In genomic region chr13:46726288-46727037, GRCm38 (mm10) we compare ENCODE assay signal across 8 mouse cellular contexts. TPM values are rescaled to one million over a fixed set of nuclear protein-coding genes. Genes with fewer than 3 reads are reported as not detected.
DNase-seq lines count a peak whose midpoint lies in the region; ATAC-seq and TF ChIP-seq lines count a peak whose summit lies in the region.

No protein-coding gene starts in this region.

- DNase-seq in adrenal gland, postnatal 14 days: peak; percentile 25
- no peak for DNase-seq in adrenal gland, adult 2 months
- peak; percentile 46 for DNase-seq in thymus, postnatal 25 days

- H3K27me3 ChIP-seq in megakaryocyte, embryonic 14.5 days (replicated peaks): no peaks in the 10 kb centered on the region
- no peaks in the 10 kb centered on the region for H3K27me3 ChIP-seq in embryonic facial prominence, embryonic 15.5 days
- H3K27me3 ChIP-seq in intestine, postnatal 0 days (replicated peaks; ENCODE audit: control insufficient read depth, insufficient read depth, low read length): no peaks in the 10 kb centered on the region
- H3K27me3 ChIP-seq in midbrain, embryonic 15.5 days (replicated peaks): no peaks in the 10 kb centered on the region

- peak overlapping the region; percentile 86 for H3K9ac ChIP-seq in embryonic facial prominence, embryonic 15.5 days
- H3K9ac ChIP-seq in intestine, postnatal 0 days (ENCODE audit: low read depth, low read length): peak overlapping the region; percentile 78
- peak overlapping the region; percentile 90 for H3K9ac ChIP-seq in midbrain, embryonic 15.5 days

- no peak for ATAC-seq in megakaryocyte, adult 5-6 weeks (ENCODE audit: poor library complexity, severe bottlenecking)
- no peak for ATAC-seq in embryonic facial prominence, embryonic 15.5 days (ENCODE audit: insufficient number of reproducible peaks, low FRiP score, low TSS enrichment, low read depth)
- ATAC-seq in intestine, postnatal 0 days: no peak
- ATAC-seq in midbrain, embryonic 15.5 days (replicated peaks): no peak

- H3K4me1 ChIP-seq in megakaryocyte, embryonic 14.5 days: peaks cover 47% of the 10 kb centered on the region
- H3K4me1 ChIP-seq in embryonic facial prominence, embryonic 15.5 days: peaks cover 12% of the 10 kb centered on the region
- no peaks in the 10 kb centered on the region for H3K4me1 ChIP-seq in intestine, postnatal 0 days (replicated peaks; ENCODE audit: control insufficient read depth, insufficient read depth, low read length)
- H3K4me1 ChIP-seq in midbrain, embryonic 15.5 days: peaks cover 24% of the 10 kb centered on the region

- H3K4me3 ChIP-seq in megakaryocyte, embryonic 14.5 days (replicated peaks): peak overlapping the region; percentile 96
- peak overlapping the region; percentile 89 for H3K4me3 ChIP-seq in embryonic facial prominence, embryonic 15.5 days (replicated peaks)
- peak overlapping the region; percentile 96 for H3K4me3 ChIP-seq in intestine, postnatal 0 days (ENCODE audit: low read depth, low read length)
- H3K4me3 ChIP-seq in midbrain, embryonic 15.5 days: peak overlapping the region; percentile 100

- peak overlapping the region; percentile 59 for H3K4me2 ChIP-seq in embryonic facial prominence, embryonic 15.5 days (replicated peaks)
- H3K4me2 ChIP-seq in intestine, postnatal 0 days (replicated peaks; ENCODE audit: low read depth): peak overlapping the region; percentile 85
- peak overlapping the region; percentile 78 for H3K4me2 ChIP-seq in midbrain, embryonic 15.5 days

- under 1% methylated on average over 30 of the region's 30 CpGs for WGBS in embryonic facial prominence, embryonic 15.5 days
- WGBS in intestine, postnatal 0 days: under 1% methylated on average over 30 of the region's 30 CpGs
- under 1% methylated on average over 30 of the region's 30 CpGs for WGBS in midbrain, embryonic 15.5 days

- H3K9me3 ChIP-seq in megakaryocyte, embryonic 14.5 days: no peaks in the 10 kb centered on the region
- H3K9me3 ChIP-seq in embryonic facial prominence, embryonic 15.5 days (replicated peaks): no peaks in the 10 kb centered on the region
- H3K9me3 ChIP-seq in intestine, postnatal 0 days (ENCODE audit: control insufficient read depth): no peaks in the 10 kb centered on the region
- no peaks in the 10 kb centered on the region for H3K9me3 ChIP-seq in midbrain, embryonic 15.5 days

- H3K36me3 ChIP-seq in megakaryocyte, embryonic 14.5 days (replicated peaks; ENCODE audit: low read length): no peaks in the 10 kb centered on the region
- no peaks in the 10 kb centered on the region for H3K36me3 ChIP-seq in embryonic facial prominence, embryonic 15.5 days
- no peaks in the 10 kb centered on the region for H3K36me3 ChIP-seq in intestine, postnatal 0 days (ENCODE audit: control insufficient read depth, insufficient read depth)
- no peaks in the 10 kb centered on the region for H3K36me3 ChIP-seq in midbrain, embryonic 15.5 days (replicated peaks)

- H3K27ac ChIP-seq in embryonic facial prominence, embryonic 15.5 days (replicated peaks): peak overlapping the region; percentile 96
- H3K27ac ChIP-seq in intestine, postnatal 0 days (ENCODE audit: low read depth, low read length): peak overlapping the region; percentile 94; the same call in 1 of the 2 replicates
- peak overlapping the region; percentile 94 for H3K27ac ChIP-seq in midbrain, embryonic 15.5 days

- no peak; the same call in 1 of the 2 replicates for TF ChIP-seq CTCF in intestine, postnatal 0 days (IDR thresholded peaks at IDR 0.05; ENCODE audit: low read depth)

RNA-seq across cellular contexts. Expression of gene Nup153, which starts 1.3 kb away (rescaled TPM):
- total RNA-seq in adrenal gland, postnatal 14 days (2021): 62.9 and 63.4 TPM in 2 replicates
- 10 to 100 TPM; 49.9 to 89.2 TPM for total RNA-seq in adrenal gland, adult 2 months (2021)
- polyA plus RNA-seq in adrenal gland, adult 2 months (2012; rRNA removed): 25.4 and 29.5 TPM in 2 replicates
- 0.53 and 2.4 TPM in 2 replicates for polyA plus RNA-seq in megakaryocyte, embryonic 14.5 days (2012; ENCODE audit: insufficient read depth, low replicate concordance)
- total RNA-seq in megakaryocyte, adult 5-6 weeks (2015): 63.5 and 86.7 TPM in 2 replicates
- total RNA-seq in megakaryocyte, adult 5-6 weeks (2017): 52.0 and 57.3 TPM in 2 replicates
- polyA plus RNA-seq in embryonic facial prominence, embryonic 15.5 days (2015; fragmentation: Nextera tagmentation; extraction: Ambion mirVana): 20.5 and 21.8 TPM in 2 replicates
- 6.5 and 8.3 TPM in 2 replicates for polyA plus RNA-seq in intestine, postnatal 0 days (2015; fragmentation: Nextera tagmentation; extraction: Ambion mirVana)
- polyA plus RNA-seq in midbrain, embryonic 15.5 days (2015; fragmentation: Nextera tagmentation; extraction: Ambion mirVana): 18.4 and 18.5 TPM in 2 replicates

RNA-seq across cellular contexts. Expression of gene Fam8a1, which starts 57.1 kb away (rescaled TPM):
- total RNA-seq in adrenal gland, postnatal 14 days (2021): 45.5 and 47.1 TPM in 2 replicates
- total RNA-seq in adrenal gland, adult 2 months (2021): 10 to 100 TPM; 43.4 to 54.9 TPM
- polyA plus RNA-seq in adrenal gland, adult 2 months (2012; rRNA removed): 31.0 and 38.5 TPM in 2 replicates
- polyA plus RNA-seq in megakaryocyte, embryonic 14.5 days (2012; ENCODE audit: insufficient read depth, low replicate concordance): 3.5 and 5.8 TPM in 2 replicates
- total RNA-seq in megakaryocyte, adult 5-6 weeks (2015): 13.9 and 23.6 TPM in 2 replicates
- 9.8 and 14.8 TPM in 2 replicates for total RNA-seq in megakaryocyte, adult 5-6 weeks (2017)
- 12.2 and 13.5 TPM in 2 replicates for polyA plus RNA-seq in embryonic facial prominence, embryonic 15.5 days (2015; fragmentation: Nextera tagmentation; extraction: Ambion mirVana)
- 14.9 and 15.9 TPM in 2 replicates for polyA plus RNA-seq in intestine, postnatal 0 days (2015; fragmentation: Nextera tagmentation; extraction: Ambion mirVana)
- 21.0 and 21.3 TPM in 2 replicates for polyA plus RNA-seq in midbrain, embryonic 15.5 days (2015; fragmentation: Nextera tagmentation; extraction: Ambion mirVana)
